Mouse (Mus musculus) ES-E14 (cell line): ENCODE data around the gene Mum1. TPM values are rescaled to one million over a fixed set of nuclear protein-coding genes. Genes with fewer than 3 reads are reported as not detected.

Source experiments
- DNase-seq: peaks from one replicate; pipeline ENCODE4 v3.0.0-alpha.2; 2013; ENCODE audit warnings: low read depth, low spot score
- H3K27ac ChIP-seq: 2 replicates; pipeline ENCODE4 v1.5.1; 2012; ENCODE audit warnings: low read depth, mild to moderate bottlenecking, low read length, moderate library complexity, mixed read lengths; ENCODE audit not compliant: poor library complexity, insufficient read depth, severe bottlenecking
- H3K36me3 ChIP-seq: 2 replicates; pipeline ENCODE4 v1.6.1; 2012; ENCODE audit warnings: mild to moderate bottlenecking, low read length, moderate library complexity, mixed read lengths; ENCODE audit not compliant: control insufficient read depth, poor library complexity, insufficient read depth, severe bottlenecking
- H3K4me1 ChIP-seq, 2 experiments: fragments of 150-350 bp in 1 of 2; sonication (generic) in 1 of 2; 2 replicates each; pipeline ENCODE4 v1.6.1; 2012; ENCODE audit warnings: low read length in 2 of 2, mild to moderate bottlenecking in 1 of 2, mixed read lengths in 1 of 2; ENCODE audit not compliant: control insufficient read depth in 2 of 2, insufficient read depth in 2 of 2, poor library complexity in 1 of 2
- H3K4me3 ChIP-seq, 2 experiments: fragments of 150-350 bp in 1 of 2; sonication (generic) in 1 of 2; 2 replicates each; pipeline ENCODE4 v1.5.1; 2012; ENCODE audit warnings: low read length in 2 of 2, low read depth in 1 of 2, mild to moderate bottlenecking in 1 of 2, mixed read lengths in 1 of 2; ENCODE audit not compliant: insufficient read depth in 1 of 2, poor library complexity in 1 of 2, severe bottlenecking in 1 of 2
- H3K9ac ChIP-seq: 2 replicates; pipeline ENCODE4 v1.6.1; 2012; ENCODE audit warnings: low read depth, mild to moderate bottlenecking, low read length, mixed read lengths; ENCODE audit not compliant: poor library complexity, insufficient read depth, severe bottlenecking
- H3K9me3 ChIP-seq: fragments of 150-350 bp; sonication (generic); 2 replicates; pipeline ENCODE4 v1.6.1; 2012; ENCODE audit warnings: low read depth, mild to moderate bottlenecking, low read length; ENCODE audit not compliant: control insufficient read depth, insufficient read depth
- CHD2 ChIP-seq: IDR thresholded peaks from 2 replicates; pipeline ENCODE4 v1.6.1; 2014; ENCODE audit warnings: mild to moderate bottlenecking, low read depth, low read length, inconsistent platforms
- HCFC1 ChIP-seq: IDR thresholded peaks from 2 replicates; pipeline ENCODE4 v1.6.1; 2012; ENCODE audit warnings: low read length, inconsistent platforms, borderline replicate concordance; ENCODE audit not compliant: insufficient read depth
- MAFK ChIP-seq: IDR thresholded peaks from 2 replicates; pipeline ENCODE4 v1.6.1; 2014; ENCODE audit warnings: mild to moderate bottlenecking, low read depth, low read length, inconsistent platforms; ENCODE audit not compliant: insufficient read depth
- ZC3H11A ChIP-seq: IDR thresholded peaks from 2 replicates; pipeline ENCODE4 v1.6.1; 2012; ENCODE audit warnings: low read depth, mild to moderate bottlenecking, inconsistent platforms, low read length, borderline replicate concordance
- ZNF384 ChIP-seq: IDR thresholded peaks from 2 replicates; pipeline ENCODE4 v1.6.1; 2012; ENCODE audit warnings: low read depth, low read length, inconsistent platforms
- in situ Hi-C, 2 experiments: fragments of 600-800 bp; cut with MboI; formaldehyde crosslinking; loops; one replicate each; pipeline ENCODE4 v1.15.1; 2025; ENCODE audit warnings: low sequenced_read_pairs in 2 of 2, inconsistent platforms in 1 of 2; ENCODE audit not compliant: unreplicated experiment in 2 of 2
- total RNA-seq: library from RNA; depleted of rRNA; stranded (reverse); fragments of 300-350 nt; gene quantifications from 2 replicates; pipeline ENCODE4 v1.2.3, GENCODE M21; 2012

The Mum1 gene
- total RNA-seq, 1 experiment = 80.8 TPM

- no peak for DNase-seq
- in situ Hi-C loops = no loop called here
- H3K27ac ChIP-seq = no peak overlapping the region
- TF ChIP-seq ZNF384 (no peak), CHD2 (no peak), HCFC1 (no peak), ZC3H11A (no peak), MAFK (no peak)
- H3K4me1 ChIP-seq = peaks cover 0 to 10% of the 10 kb centered on the region in 2 experiments; a peak in 2 of 4 replicates
- no peaks in the 10 kb centered on the region for H3K36me3 ChIP-seq
- no peaks in the 10 kb centered on the region for H3K9me3 ChIP-seq
- H3K4me3 ChIP-seq = no peak overlapping the region
- no peak overlapping the region for H3K9ac ChIP-seq
These were observed 31.8 kb upstream of the Mum1 start for GRCm38 (mm10) chr10:80194441-80194840.

- Histone ChIP-seq H3K9ac (no peak overlapping the region), H3K36me3 (no peaks in the 10 kb centered on the region), H3K4me3 (no peak overlapping the region), H3K4me1 (peaks cover 0 to 12% of the 10 kb centered on the region in 2 experiments; a peak in 2 of 4 replicates), H3K27ac (no peak overlapping the region), H3K9me3 (no peaks in the 10 kb centered on the region)
- DNase-seq = no peak
- in situ Hi-C loops = no loop called here
- TF ChIP-seq MAFK (no peak), HCFC1 (no peak), CHD2 (no peak), ZNF384 (no peak), ZC3H11A (no peak)
These were observed 30.1 kb upstream of the Mum1 start for GRCm38 (mm10) chr10:80196167-80196566.

GRCm38 (mm10) chr10:80196778-80197581 is 29.3 kb upstream of the Mum1 start:
- no peak for DNase-seq
- in situ Hi-C loops = no loop called here
- no peak for TF ChIP-seq HCFC1
- TF ChIP-seq CHD2 = no peak
- no peak for TF ChIP-seq ZC3H11A
- TF ChIP-seq ZNF384 = no peak
- TF ChIP-seq MAFK = no peak
- no peak overlapping the region for H3K4me3 ChIP-seq
- peaks cover 0 to 11% of the 10 kb centered on the region in 2 experiments; a peak in 2 of 4 replicates for H3K4me1 ChIP-seq
- H3K36me3 ChIP-seq = no peaks in the 10 kb centered on the region
- H3K9ac ChIP-seq = no peak overlapping the region
- H3K9me3 ChIP-seq = no peaks in the 10 kb centered on the region
- H3K27ac ChIP-seq = no peak overlapping the region

GRCm38 (mm10) chr10:80199440-80200008 is 26.7 kb upstream of the Mum1 start:
- Histone ChIP-seq H3K4me1 (peaks cover 2 to 10% of the 10 kb centered on the region in 2 experiments; a peak in 2 of 4 replicates), H3K9me3 (no peaks in the 10 kb centered on the region), H3K4me3 (no peak overlapping the region), H3K9ac (no peak overlapping the region), H3K27ac (no peak overlapping the region), H3K36me3 (no peaks in the 10 kb centered on the region)
- in situ Hi-C loops = no loop called here
- DNase-seq = peak; percentile 84
- TF ChIP-seq ZC3H11A (peak; percentile 54; the same call in 1 of the 2 replicates), CHD2 (no peak), HCFC1 (0 out of 2 replicates have a peak, but pooled peaks have one; percentile 32), MAFK (no peak), ZNF384 (0 out of 2 replicates have a peak, but pooled peaks have one; percentile 44)
